In the genomic region with DNA sequence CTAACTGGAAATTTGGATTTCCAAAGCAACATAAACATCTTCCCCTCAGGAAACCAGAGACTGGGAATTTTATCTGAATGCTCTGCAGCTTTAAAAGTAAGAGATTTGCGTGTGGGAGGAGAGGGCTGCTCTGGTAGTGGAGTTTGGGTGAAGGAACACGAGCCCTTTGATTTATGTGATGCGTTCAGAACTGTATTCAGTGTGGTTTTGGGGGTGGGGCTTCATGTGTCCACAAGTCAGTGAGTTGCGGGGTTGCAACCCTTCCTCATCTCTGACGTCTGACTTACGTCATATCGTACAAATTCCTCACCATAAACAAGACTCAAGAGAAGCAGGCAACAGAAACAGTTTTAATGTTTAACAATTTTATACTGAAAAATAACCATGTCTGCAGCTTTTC, we compare ENCODE assay signal across 18 mouse cellular contexts.
"Had no signal": no experiment of that assay in that cellular context is flagged by ENCODE, and none has a peak within 500 bp of the region (broad histone marks: within the 10 kb centered on the region; RNA-seq: fewer than 3 reads in every experiment).

No protein-coding gene starts in this region.

- H3K36me3 ChIP-seq: limb, embryonic 12.5 days; limb, embryonic 15.5 days; lung, embryonic 15.5 days; midbrain, embryonic 10.5 days; midbrain, embryonic 13.5 days had no signal

- DNase-seq: kidney, adult 2 months; kidney, postnatal 36 days; layer of hippocampus, postnatal 36 days; left cerebral cortex, postnatal 4 days; liver, postnatal 0 days; thymus, adult 18-20 months; thymus, postnatal 4 days had no signal

- H3K27ac ChIP-seq: limb, embryonic 12.5 days; limb, embryonic 15.5 days; liver, embryonic 14.5 days; midbrain, embryonic 10.5 days; midbrain, embryonic 13.5 days had no signal

- H3K4me3 ChIP-seq: limb, embryonic 12.5 days; limb, embryonic 15.5 days; lung, embryonic 15.5 days; megakaryocyte, embryonic 14.5 days; midbrain, embryonic 10.5 days; midbrain, embryonic 13.5 days; myocyte had no signal

- H3K9ac ChIP-seq: limb, embryonic 12.5 days; limb, embryonic 15.5 days; liver, embryonic 14.5 days; liver, postnatal 0 days; lung, embryonic 15.5 days; midbrain, embryonic 13.5 days had no signal

- H3K27me3 ChIP-seq: limb, embryonic 12.5 days; limb, embryonic 15.5 days; lung, embryonic 15.5 days; megakaryocyte, embryonic 14.5 days; midbrain, embryonic 13.5 days had no signal

- H3K9me3 ChIP-seq: limb, embryonic 12.5 days; limb, embryonic 15.5 days; lung, embryonic 15.5 days; midbrain, embryonic 10.5 days; midbrain, embryonic 13.5 days had no signal

- H3K4me1 ChIP-seq: limb, embryonic 15.5 days; megakaryocyte, embryonic 14.5 days; midbrain, embryonic 10.5 days; midbrain, embryonic 13.5 days had no signal

- ATAC-seq: intestine, postnatal 0 days; liver, postnatal 0 days; midbrain, embryonic 13.5 days; midbrain, embryonic 16.5 days had no signal

- H3K4me2 ChIP-seq: limb, embryonic 12.5 days; limb, embryonic 15.5 days; liver, embryonic 11.5 days; lung, embryonic 15.5 days; midbrain, embryonic 13.5 days had no signal
